Mouse (Mus musculus) inflammation-experienced regulatory T-cells, adult 6 months (primary cell): ENCODE measurements around the gene Ankrd34b. TPM values are rescaled to one million over a fixed set of nuclear protein-coding genes. Genes with fewer than 3 reads are reported as not detected.

Experiments used
- polyA plus RNA-seq, 3 experiments: library from polyadenylated mRNA; unstranded; fragments of 100-300 nt; shearing (Covaris generic); gene quantifications; one replicate each; pipeline ENCODE4 v1.2.1; 2017

Gene Ankrd34b
- polyA plus RNA-seq, 3 experiments from 2014 or later: 0.14 to 0.16 TPM; not detected in 1

Other genes with a start within 250 kb of the Ankrd34b start
- gene Gm20379, start 119.9 kb upstream of the Ankrd34b start, polyA plus RNA-seq: 10 to 100 TPM in 2 of 3 experiments, 1 to 10 TPM in 1; 8.7 to 17.3 (median 10.3) TPM
- gene Dhfr, start 71.2 kb upstream of the Ankrd34b start, polyA plus RNA-seq: 10 to 100 TPM in 1 of 3 experiments, 1 to 10 TPM in 2; 2.4 to 10.2 (median 3.3) TPM
- gene Msh3, start 70.9 kb upstream of the Ankrd34b start, polyA plus RNA-seq: 10 to 100 TPM; 28.6 to 51.5 (median 35.9) TPM
- under 1 TPM in 1 of 3 experiments, not detected in 2; 0.63 TPM for gene Fam151b, start 58.1 kb downstream of the Ankrd34b start, polyA plus RNA-seq
- gene Zfyve16, start 105.0 kb downstream of the Ankrd34b start, polyA plus RNA-seq: 10 to 100 TPM in 2 of 3 experiments, 1 to 10 TPM in 1; 8.7 to 12.7 (median 10.9) TPM
- not detected for gene Spz1, start 150.3 kb downstream of the Ankrd34b start, polyA plus RNA-seq
- 10 to 100 TPM in 1 of 3 experiments, 1 to 10 TPM in 2; 8.9 to 10.1 (median 9.7) TPM for gene Serinc5, start 185.2 kb downstream of the Ankrd34b start, polyA plus RNA-seq